Mouse (Mus musculus) skeletal muscle tissue, adult 2 months (tissue): Measurements from ENCODE around the gene Pwp1.
A peak's percentile ranks its signal among the peaks of the same experiment; 100 is the strongest.
"Not testable (repeated sequence)": the region's sequence is repeated elsewhere in the genome, so short reads cannot be mapped to it uniquely, and the experiment has no call there.

ENCODE experiments used
- DNase-seq: peaks from one replicate; pipeline ENCODE4 v3.0.0-alpha.2; 2012; ENCODE audit warnings: low read depth, low spot score

Pwp1 gene

DNA sequence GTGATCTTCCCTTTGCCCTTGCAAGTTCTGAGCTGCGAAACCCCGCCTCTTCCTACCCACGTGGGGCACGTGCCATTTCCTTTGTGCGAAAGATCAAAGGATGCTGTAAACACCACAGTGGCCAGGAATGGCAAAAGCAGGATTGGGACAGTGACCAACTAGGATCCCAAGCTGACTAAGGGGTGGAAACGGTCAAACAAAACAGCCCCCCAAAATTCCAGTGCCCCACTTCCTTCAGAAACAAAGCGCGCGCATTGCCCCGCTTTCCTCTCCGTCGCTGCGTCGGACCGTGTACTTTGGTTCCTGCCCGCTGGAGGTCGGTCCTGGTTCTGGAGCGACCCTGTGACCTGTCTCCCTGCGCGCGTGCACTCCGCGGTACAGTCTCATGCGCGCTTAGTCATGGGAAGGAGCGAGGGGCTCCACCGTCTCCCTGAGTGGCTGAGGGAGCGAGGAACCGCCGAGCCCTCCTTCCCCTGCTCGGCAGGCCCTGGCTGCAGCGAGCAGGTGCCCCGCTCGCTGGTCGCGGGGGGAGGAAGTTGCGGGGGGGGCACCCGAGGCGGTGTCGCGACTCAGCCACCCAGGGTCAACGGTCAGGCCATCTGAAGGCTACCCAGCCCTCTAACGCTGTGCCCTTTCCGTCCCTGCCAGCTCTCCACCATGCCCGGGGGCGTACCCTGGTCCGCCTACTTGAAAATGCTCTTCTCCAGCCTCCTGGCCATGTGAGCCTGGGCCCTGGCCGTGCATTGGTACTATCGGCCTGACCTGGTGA, at the start of gene Pwp1:
Pwp1 (plus strand) TSS at position 410 of the 769 bp plus-strand sequence.
- DNase-seq: not testable (repeated sequence)

DNA sequence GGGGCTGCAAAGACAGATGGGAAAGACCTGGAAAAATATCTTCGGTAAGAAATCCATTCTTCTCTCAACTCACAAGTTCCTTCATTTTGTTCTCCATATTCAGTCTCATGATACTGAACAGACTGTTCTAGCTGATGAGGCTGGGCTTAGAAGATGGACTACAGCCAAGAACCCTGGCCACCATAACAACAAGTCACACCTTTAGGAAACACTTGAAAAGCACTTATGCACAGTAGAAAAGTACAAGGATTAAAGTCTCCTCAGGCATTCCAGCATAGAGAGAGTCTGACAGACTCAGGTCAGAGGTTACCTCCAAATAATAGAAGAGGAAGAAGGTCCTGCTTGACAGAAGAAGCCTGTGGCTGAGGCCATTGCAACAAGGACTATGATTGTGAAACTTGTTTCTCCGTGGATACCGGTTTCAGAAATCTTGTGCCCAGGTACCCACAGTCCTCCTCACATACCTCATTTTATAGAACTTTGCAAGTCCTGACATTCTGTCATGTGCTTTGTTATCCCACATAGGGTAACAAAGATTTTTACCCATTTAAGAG, 7.1 kb upstream of the Pwp1 start:
- DNase-seq: not testable (repeated sequence)

- DNase-seq: not testable (repeated sequence)
These were observed 5.5 kb upstream of the Pwp1 start for GRCm38 (mm10) chr10:85823752-85824151.

GRCm38 (mm10) chr10:85828722-85829084, 591 bp upstream of the Pwp1 start:
- not testable (repeated sequence) for DNase-seq

DNA sequence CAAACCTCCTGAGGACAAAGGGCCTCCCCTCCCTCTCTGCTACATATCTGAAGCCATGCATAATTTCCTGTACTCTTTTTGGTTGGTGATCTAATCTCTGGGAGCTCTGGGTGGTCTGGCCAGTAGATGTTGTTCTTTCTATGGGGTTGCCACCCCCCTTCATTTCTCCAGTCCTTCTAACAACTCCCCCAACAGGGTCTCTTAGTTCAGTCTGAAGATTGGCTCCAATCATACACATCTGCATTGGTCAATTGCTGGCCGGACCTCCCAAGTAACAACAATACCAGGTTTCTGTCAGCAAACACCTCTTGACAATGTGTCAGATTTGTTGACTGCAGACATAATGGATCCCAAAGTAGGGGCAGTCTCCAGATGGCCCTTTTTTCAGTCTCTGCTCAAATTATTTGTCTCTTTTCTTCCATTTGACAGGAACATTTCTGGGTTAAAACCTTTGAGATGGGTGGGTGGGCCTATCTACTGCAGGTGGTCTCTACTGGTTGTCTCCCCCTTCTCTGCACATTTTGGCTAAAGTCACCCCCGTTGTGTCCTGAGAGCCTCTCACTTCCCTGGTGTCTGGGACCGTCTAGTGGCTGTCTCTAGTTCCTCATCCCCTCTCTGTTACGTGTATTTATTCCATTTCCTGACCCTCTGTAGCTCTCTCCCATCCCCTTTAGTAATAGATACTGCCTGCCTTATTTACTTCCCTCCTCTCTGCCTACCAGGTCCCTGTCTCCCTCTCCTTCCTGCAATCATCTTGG, 17.0 kb downstream of the Pwp1 start:
- DNase-seq: no peak

DNA sequence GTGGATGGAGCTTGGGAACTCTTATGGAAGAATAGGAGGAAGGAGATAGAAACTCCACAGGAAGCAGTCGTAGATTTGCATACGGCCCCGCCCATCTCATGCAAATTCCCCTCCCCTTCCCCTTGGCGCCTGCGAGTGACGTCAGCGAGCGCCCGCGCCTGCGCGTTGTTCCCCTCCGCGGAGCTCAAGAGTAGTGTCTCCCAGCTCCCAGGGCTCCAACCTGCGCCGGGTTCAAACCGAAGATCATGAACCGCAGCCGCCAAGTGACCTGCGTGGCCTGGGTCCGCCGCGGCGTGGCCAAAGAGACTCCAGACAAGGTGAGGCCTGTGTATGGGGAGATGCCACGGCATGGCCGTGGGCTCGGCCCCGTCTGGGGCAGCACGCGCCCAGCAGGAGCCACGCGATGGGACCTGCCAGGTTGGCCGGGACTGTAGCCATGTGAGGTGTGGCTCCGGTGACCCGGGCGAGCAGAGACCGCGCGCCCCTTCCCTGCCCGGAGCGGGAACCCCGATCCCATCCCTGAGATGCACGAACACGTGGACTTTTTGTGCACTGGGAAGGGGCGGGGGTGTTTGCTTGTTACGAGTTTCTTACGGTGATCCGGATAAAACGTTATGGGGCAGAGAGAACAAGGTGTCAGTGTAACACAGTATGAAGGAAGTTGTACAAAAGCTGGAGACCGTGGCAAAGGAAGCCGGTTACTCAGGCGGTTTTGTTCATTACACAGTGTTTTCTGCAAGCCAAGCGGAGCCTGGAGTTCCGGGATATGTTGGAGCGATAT, 42.6 kb downstream of the Pwp1 start:
- peak; percentile 84 for DNase-seq

DNA sequence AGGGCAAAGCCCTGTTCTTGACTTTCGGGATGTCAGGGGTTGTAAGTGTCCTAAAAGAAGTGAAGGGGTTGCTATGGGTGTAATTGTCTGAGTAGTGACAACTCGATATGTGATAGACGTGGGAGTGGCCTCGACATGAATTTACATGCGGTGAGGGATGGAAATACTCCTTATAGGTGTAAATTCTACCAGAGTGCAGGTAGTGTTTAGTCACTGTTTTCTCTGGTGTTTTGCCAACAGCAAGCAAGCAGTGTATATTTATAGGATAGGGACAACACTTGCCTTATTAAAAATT, 43.1 kb downstream of the Pwp1 start:
- no peak for DNase-seq

GRCm38 (mm10) chr10:85873861-85874544, 44.7 kb downstream of the Pwp1 start:
- no peak for DNase-seq

DNA sequence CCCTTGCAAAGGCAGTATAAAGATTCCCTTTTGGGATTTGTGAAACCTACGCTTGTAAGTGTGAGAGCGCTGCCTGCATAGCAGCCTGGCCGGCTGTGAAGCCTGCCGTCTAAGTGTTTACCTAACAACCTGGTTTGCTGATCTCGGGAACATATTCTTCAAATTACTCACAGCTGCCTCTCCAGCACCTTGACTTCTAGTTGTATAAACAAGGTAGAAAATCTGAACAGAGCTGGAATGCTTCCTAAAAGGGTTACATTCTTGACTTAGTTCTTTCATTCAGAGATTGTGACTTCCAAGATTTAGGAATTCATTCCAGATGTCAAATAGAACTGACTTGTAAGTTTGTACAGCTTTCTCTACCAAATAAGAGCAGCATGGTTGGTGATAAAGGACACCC, 46.5 kb downstream of the Pwp1 start:
- DNase-seq: no peak

- DNase-seq: no peak
These were observed 50.7 kb downstream of the Pwp1 start for GRCm38 (mm10) chr10:85879886-85880486.

DNA sequence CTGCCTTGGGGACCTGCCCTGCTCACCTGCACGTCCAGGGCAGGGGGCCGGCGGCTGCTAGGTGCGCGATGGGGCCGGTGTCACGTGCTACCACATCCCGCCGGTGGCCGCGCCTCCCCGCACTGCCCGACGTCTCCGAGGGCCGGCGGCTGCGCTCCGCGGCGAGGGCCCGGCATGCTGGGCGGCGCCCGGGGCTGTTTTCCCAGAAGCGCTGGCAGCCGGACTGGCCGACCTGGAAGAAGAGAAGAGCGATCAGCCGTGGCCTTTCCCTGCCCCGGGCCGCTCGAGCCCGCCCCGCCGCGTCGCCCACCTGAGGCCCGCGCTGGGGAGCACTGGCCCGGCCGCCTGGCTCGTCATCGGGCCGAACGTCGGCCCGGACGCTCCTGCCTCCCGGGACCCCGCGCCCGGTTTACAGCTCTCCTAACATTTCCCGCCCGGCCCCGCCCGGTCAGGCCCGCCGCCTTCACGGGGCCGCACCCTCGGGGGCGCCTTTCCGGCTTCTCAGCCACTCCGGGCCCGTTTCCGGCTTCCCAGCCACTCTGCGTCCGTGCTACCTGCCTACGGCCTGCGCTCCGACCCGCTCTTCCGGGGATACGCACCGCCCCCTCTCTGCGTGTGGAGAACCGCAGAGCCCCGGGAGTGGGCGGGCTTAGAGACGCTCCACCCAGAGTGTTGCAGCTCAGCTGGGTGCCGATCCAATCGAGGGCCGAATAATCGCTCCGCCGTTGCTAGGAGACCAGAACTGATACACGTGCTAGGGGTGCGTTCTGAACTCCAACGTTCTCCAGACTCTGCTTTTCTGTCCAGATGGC, 87.4 kb downstream of the Pwp1 start, which contains the start of gene Prdm4:
Prdm4 (minus strand) TSS at position 645 of the 812 bp plus-strand sequence.
- peak; percentile 96 for DNase-seq

DNA sequence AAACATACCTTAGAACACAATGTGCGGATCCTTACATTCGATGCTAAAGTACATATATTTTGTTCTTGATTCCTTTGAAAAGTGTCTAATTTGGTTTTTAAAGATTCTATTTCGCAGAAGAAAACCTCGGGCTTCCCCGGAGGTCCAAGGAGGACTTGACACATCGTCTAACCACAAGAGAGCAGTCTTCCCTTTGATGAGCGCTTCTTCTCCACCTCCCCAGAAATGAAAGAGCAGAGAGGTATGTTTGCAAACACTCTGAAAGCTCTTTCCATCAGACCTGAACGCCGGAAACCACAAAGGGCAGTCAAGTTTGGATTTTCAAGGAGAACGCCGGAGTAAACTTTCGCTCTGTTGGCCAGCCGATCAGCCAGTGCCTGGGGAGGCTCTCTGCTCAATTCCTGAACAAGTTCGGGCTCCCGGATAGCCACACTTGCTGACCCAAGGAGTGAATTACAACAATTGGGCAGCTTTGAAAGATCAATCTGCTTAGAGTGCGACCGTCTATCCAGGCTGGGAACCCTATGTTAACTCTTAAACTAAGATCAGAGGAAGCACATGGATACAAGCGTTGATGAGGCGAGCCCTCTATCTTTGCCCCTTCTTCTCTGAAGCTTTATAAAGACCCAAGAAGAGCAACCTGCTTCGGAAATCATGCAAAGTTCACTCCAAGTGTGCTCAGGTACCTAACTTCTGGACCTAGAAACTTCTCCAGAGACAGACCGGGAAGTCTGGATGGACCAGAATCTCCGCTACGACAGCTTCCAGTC, 98.6 kb downstream of the Pwp1 start, which contains the start of gene Ascl4:
Ascl4 (plus strand) TSS at position 6 of the 770 bp plus-strand sequence.
- no peak for DNase-seq

DNA sequence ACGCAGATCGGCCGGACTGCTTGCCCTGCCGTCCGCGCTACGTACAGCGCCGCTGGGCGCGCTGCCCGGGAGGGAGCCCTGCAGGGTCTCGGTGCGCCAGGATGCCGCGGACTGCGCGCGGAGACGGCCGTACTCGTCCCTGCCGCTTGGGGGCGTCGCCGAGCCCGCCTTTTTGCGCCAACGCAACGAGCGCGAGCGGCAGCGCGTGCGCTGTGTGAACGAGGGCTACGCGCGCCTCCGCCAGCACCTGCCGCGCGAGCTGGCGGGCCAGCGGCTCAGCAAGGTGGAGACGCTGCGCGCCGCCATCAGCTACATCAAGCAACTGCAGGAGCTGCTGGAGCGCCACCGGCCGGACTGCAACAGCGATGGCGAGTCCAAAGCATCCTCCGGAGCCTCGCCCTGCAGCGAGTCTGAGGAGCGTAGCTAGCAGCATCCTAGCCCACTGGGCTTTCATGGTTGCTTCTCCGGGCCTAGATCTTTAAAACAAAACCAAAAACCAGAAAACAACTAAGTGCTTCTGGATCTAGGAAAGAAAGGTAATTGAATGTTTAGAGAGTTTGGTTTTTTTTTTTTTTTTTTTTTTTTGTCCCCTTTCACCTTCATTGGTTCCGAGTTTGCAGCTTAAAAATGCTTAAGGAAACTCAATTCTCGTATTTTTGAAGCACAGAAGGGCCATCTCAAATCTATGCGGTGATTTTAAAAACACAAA, 99.4 kb downstream of the Pwp1 start:
- no peak for DNase-seq

GRCm38 (mm10) chr10:85929208-85929591, 99.9 kb downstream of the Pwp1 start:
- DNase-seq: no peak

- DNase-seq: no peak
These were observed 100.7 kb downstream of the Pwp1 start for GRCm38 (mm10) chr10:85929962-85930361.

DNA sequence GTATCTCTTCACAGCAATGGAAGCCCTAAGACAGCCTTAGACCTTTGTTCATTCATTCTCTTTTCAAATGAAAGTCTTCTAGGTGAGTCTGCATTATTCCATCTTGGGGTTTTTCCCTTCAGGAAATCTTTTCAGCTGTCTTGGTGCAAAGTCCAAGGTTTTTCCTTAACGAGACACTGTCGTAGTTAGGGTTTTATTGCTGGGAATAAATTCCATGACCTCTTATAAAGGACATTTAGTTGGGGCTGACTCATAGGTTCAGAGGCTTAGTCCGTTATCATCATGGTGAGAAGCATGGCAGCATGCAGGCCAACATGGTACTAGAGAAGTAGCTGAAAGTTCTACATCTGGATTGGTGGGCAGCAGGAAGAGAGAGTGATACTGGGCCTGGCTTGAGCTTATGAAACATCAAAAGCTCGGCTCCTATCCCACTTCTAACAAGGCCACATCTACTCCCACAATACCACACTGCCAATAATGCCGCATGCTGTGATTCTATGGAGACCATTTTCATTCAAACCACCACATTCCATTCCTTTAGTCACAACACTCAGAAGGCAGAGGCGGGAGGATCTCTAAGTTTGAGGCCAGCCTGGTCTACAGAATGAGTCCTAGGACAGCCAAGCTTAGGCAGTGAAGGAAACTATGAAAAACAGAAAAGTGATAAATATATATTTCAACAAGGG, 107.1 kb downstream of the Pwp1 start:
- DNase-seq: no peak
